Mouse (Mus musculus) E14TG2a.4 (cell line): Measurements from ENCODE around the gene Snrpd2.

Experiments
- CTCF ChIP-seq: conservative IDR thresholded peaks from 2 replicates; pipeline ENCODE4 v1.5.1; 2014; ENCODE audit warnings: low read length
- NANOG ChIP-seq: IDR thresholded peaks from 2 replicates; pipeline ENCODE4 v1.6.1; 2014; ENCODE audit warnings: borderline replicate concordance, low read length, mixed read lengths
- POU5F1 ChIP-seq: IDR thresholded peaks from 2 replicates; pipeline ENCODE4 v1.6.1; 2014; ENCODE audit warnings: low read length, borderline replicate concordance

- TF ChIP-seq CTCF (no peak), NANOG (no peak), POU5F1 (no peak)
Measured at GRCm38 (mm10) chr7:19119631-19120429, 29.7 kb upstream of the Snrpd2 start, which contains the start of gene Fbxo46.
